Mouse (Mus musculus) heart, postnatal 0 days (tissue): ENCODE results near the gene Cyp11a1.
A peak's percentile ranks its signal among the peaks of the same experiment; 100 is the strongest.

Experiments
- CTCF ChIP-seq: IDR thresholded peaks from 2 replicates; pipeline ENCODE4 v1.5.1; 2016; ENCODE audit warnings: antibody characterized with exemption, control low read depth, low read depth
- EP300 ChIP-seq: IDR thresholded peaks from 2 replicates; pipeline ENCODE4 v1.6.1; 2016; ENCODE audit warnings: antibody characterized with exemption, low read depth

GRCm38 (mm10) chr9:58038500-58039168 is 32.4 kb downstream of the Cyp11a1 start:
- TF ChIP-seq CTCF (peak; percentile 92), EP300 (no peak)
